Mouse (Mus musculus) cerebellum, adult 2 months (tissue): ENCODE results near the gene Crip3.
A peak's percentile ranks its signal among the peaks of the same experiment; 100 is the strongest.

Experiments used
- CTCF ChIP-seq: fragments of 200-500 bp; IDR thresholded peaks from 2 replicates; pipeline ENCODE4 v1.5.1; 2011; ENCODE audit warnings: low read depth, mild to moderate bottlenecking, control low read depth, low read length, moderate library complexity, borderline replicate concordance; ENCODE audit not compliant: insufficient read depth
- POLR2A ChIP-seq: fragments of 200-500 bp; IDR thresholded peaks from 2 replicates; pipeline ENCODE4 v1.6.1; 2011; ENCODE audit warnings: low read length, control low read depth, borderline replicate concordance; ENCODE audit not compliant: insufficient read depth

GRCm38 (mm10) chr17:46457791-46458190 is 29.1 kb downstream of the Crip3 start:
- TF ChIP-seq CTCF: peak; percentile 50; the same call in 1 of the 2 replicates
- no peak for TF ChIP-seq POLR2A
